Mouse (Mus musculus): ENCODE data around the gene Zfp277.

Zfp277 gene

GRCm38 (mm10) chr12:40348251-40348650 lies 97.5 kb downstream of the Zfp277 start:
- DNase-seq, result no peak

- no peak for DNase-seq
Observed at GRCm38 (mm10) chr12:40347060-40347698, 98.5 kb downstream of the Zfp277 start.

GRCm38 (mm10) chr12:40341443-40341842 lies 104.3 kb downstream of the Zfp277 start:
- no peak for DNase-seq

GRCm38 (mm10) chr12:40335303-40335702 lies 110.4 kb downstream of the Zfp277 start:
- no peak for DNase-seq

GRCm38 (mm10) chr12:40331467-40331866 lies 114.2 kb downstream of the Zfp277 start:
- DNase-seq, result no peak

GRCm38 (mm10) chr12:40327012-40327660 lies 118.6 kb downstream of the Zfp277 start:
- no peak for DNase-seq

GRCm38 (mm10) chr12:40325582-40325981 lies 120.1 kb downstream of the Zfp277 start:
- DNase-seq, result peak in 1 of 2 experiments; percentile 7

GRCm38 (mm10) chr12:40324819-40325218 lies 120.9 kb downstream of the Zfp277 start:
- peak in 1 of 2 experiments; percentile 24 for DNase-seq

GRCm38 (mm10) chr12:40315146-40315545 lies 130.6 kb downstream of the Zfp277 start:
- DNase-seq, result no peak

- DNase-seq, result peak in 1 of 2 experiments; percentile 5
Observed at GRCm38 (mm10) chr12:40303960-40304359, 141.7 kb downstream of the Zfp277 start.

- DNase-seq, result no peak
Observed at GRCm38 (mm10) chr12:40298636-40299035, 147.1 kb downstream of the Zfp277 start.

GRCm38 (mm10) chr12:40286539-40286938 lies 159.2 kb downstream of the Zfp277 start:
- peak in 1 of 2 experiments; percentile 2 for DNase-seq

- DNase-seq, result no peak
Observed at GRCm38 (mm10) chr12:40280596-40281325, 164.9 kb downstream of the Zfp277 start.

- no peak for DNase-seq
Observed at GRCm38 (mm10) chr12:40277581-40277980, 168.1 kb downstream of the Zfp277 start.

- DNase-seq, result no peak
Observed at GRCm38 (mm10) chr12:40274931-40275330, 170.8 kb downstream of the Zfp277 start.

- no peak for DNase-seq
Observed at GRCm38 (mm10) chr12:40273339-40273738, 172.4 kb downstream of the Zfp277 start.

- DNase-seq, result no peak
Observed at GRCm38 (mm10) chr12:40272710-40273109, 173.0 kb downstream of the Zfp277 start.

GRCm38 (mm10) chr12:40268313-40268712 lies 177.4 kb downstream of the Zfp277 start:
- no peak for DNase-seq

All from cerebellum, postnatal 14 days (tissue).